Mouse (Mus musculus) forebrain, embryonic 16.5 days (tissue): ENCODE measurements around the gene Pax5. TPM values are rescaled to one million over a fixed set of nuclear protein-coding genes. Genes with fewer than 3 reads are reported as not detected.
A peak's percentile ranks its signal among the peaks of the same experiment; 100 is the strongest.

ENCODE experiments used
- ATAC-seq: fragments of 200-750 bp; cut with Nextera tagmentation; 2 replicates; pipeline ENCODE4 v1.8.0; 2017; ENCODE audit warnings: mild to moderate bottlenecking, moderate library complexity
- H3K27ac ChIP-seq: fragments of 300-500 bp; sonication (generic); 2 replicates; pipeline ENCODE4 v1.5.1; 2014; ENCODE audit warnings: low read length, control low read depth
- H3K27me3 ChIP-seq: fragments of 300-500 bp; sonication (generic); replicated peaks from 2 replicates; pipeline ENCODE4 v1.6.1; 2014; ENCODE audit warnings: low read length; ENCODE audit not compliant: control insufficient read depth, insufficient read depth
- H3K36me3 ChIP-seq: fragments of 300-500 bp; sonication (generic); 2 replicates; pipeline ENCODE4 v1.6.1; 2014; ENCODE audit not compliant: control insufficient read depth, insufficient read depth
- H3K4me1 ChIP-seq: fragments of 300-500 bp; sonication (generic); replicated peaks from 2 replicates; pipeline ENCODE4 v1.6.1; 2014; ENCODE audit warnings: low read length; ENCODE audit not compliant: control insufficient read depth, insufficient read depth
- H3K4me2 ChIP-seq: fragments of 300-500 bp; sonication (generic); 2 replicates; pipeline ENCODE4 v1.6.1; 2014; ENCODE audit warnings: mild to moderate bottlenecking, low read length, control low read depth
- H3K4me3 ChIP-seq: fragments of 300-500 bp; sonication (generic); replicated peaks from 2 replicates; pipeline ENCODE4 v1.5.1; 2014; ENCODE audit warnings: mild to moderate bottlenecking, low read length, control low read depth
- H3K9ac ChIP-seq: fragments of 300-500 bp; sonication (generic); replicated peaks from 2 replicates; pipeline ENCODE4 v1.6.1; 2014; ENCODE audit warnings: low read depth, low read length, control low read depth
- H3K9me3 ChIP-seq: fragments of 300-500 bp; sonication (generic); 2 replicates; pipeline ENCODE4 v1.6.1; 2016; ENCODE audit warnings: low read length; ENCODE audit not compliant: control insufficient read depth
- WGBS: fragments of 180-500 bp; shearing (Covaris S2); extraction: QIAGEN DNeasy Blood & Tissue Kit; methylation state at CpG from one replicate; pipeline ENCODE4 v1.1.7; 2014; 5-methylcytosine and 5-hydroxymethylcytosine counted together
- polyA plus RNA-seq: library from polyadenylated mRNA; unstranded; fragments of >200 nt; fragmentation: Nextera tagmentation; extraction: Ambion mirVana; gene quantifications from 2 replicates; pipeline ENCODE4 v1.2.1, GENCODE M21; 2015

Pax5 gene
- polyA plus RNA-seq, 1 experiment from 2014 or later = 0.34 TPM

- 59% methylated on average over 8 of the region's 8 CpGs for WGBS
- H3K27me3 ChIP-seq = peaks cover 70% of the 10 kb centered on the region
- no peak overlapping the region for H3K9ac ChIP-seq
- no peaks in the 10 kb centered on the region for H3K9me3 ChIP-seq
- H3K27ac ChIP-seq = no peak overlapping the region
- no peak overlapping the region for H3K4me3 ChIP-seq
- H3K4me2 ChIP-seq = no peak overlapping the region
- ATAC-seq = no peak
- H3K36me3 ChIP-seq = no peaks in the 10 kb centered on the region
- H3K4me1 ChIP-seq = peaks cover 18% of the 10 kb centered on the region
These were observed 2.0 kb downstream of the Pax5 start for GRCm38 (mm10) chr4:44708311-44708710.

- no peak overlapping the region for H3K9ac ChIP-seq
- 58% methylated on average over 1 of the region's 1 CpGs for WGBS
- H3K4me1 ChIP-seq = peaks cover 17% of the 10 kb centered on the region
- H3K4me3 ChIP-seq = no peak overlapping the region
- H3K27me3 ChIP-seq = peaks cover 76% of the 10 kb centered on the region
- ATAC-seq = no peak
- H3K9me3 ChIP-seq = no peaks in the 10 kb centered on the region
- H3K4me2 ChIP-seq = no peak overlapping the region
- H3K36me3 ChIP-seq = no peaks in the 10 kb centered on the region
- H3K27ac ChIP-seq = no peak overlapping the region
These were observed 3.4 kb downstream of the Pax5 start for GRCm38 (mm10) chr4:44706865-44707264.

- H3K4me2 ChIP-seq = no peak overlapping the region
- no peak overlapping the region for H3K4me3 ChIP-seq
- no peak overlapping the region for H3K9ac ChIP-seq
- no peaks in the 10 kb centered on the region for H3K36me3 ChIP-seq
- ATAC-seq = no peak
- peaks cover 17% of the 10 kb centered on the region for H3K4me1 ChIP-seq
- H3K27me3 ChIP-seq = peaks cover 75% of the 10 kb centered on the region
- H3K27ac ChIP-seq = no peak overlapping the region
- no peaks in the 10 kb centered on the region for H3K9me3 ChIP-seq
- 11% methylated on average over 7 of the region's 7 CpGs for WGBS
These were observed 4.3 kb downstream of the Pax5 start for GRCm38 (mm10) chr4:44705967-44706366.

- no peak overlapping the region for H3K27ac ChIP-seq
- no peaks in the 10 kb centered on the region for H3K9me3 ChIP-seq
- no peaks in the 10 kb centered on the region for H3K36me3 ChIP-seq
- no peak overlapping the region for H3K9ac ChIP-seq
- no peak overlapping the region for H3K4me2 ChIP-seq
- ATAC-seq = no peak
- H3K4me3 ChIP-seq = no peak overlapping the region
- H3K4me1 ChIP-seq = peaks cover 17% of the 10 kb centered on the region
- H3K27me3 ChIP-seq = peaks cover 78% of the 10 kb centered on the region
- WGBS = 16% methylated on average over 3 of the region's 3 CpGs
These were observed 5.1 kb downstream of the Pax5 start for GRCm38 (mm10) chr4:44705151-44705550.

- under 1% methylated on average over 34 of the region's 38 CpGs for WGBS
- H3K4me1 ChIP-seq = peaks cover 17% of the 10 kb centered on the region
- ATAC-seq = peak; percentile 99
- no peaks in the 10 kb centered on the region for H3K36me3 ChIP-seq
- H3K9ac ChIP-seq = no peak overlapping the region
- H3K27me3 ChIP-seq = peaks cover 76% of the 10 kb centered on the region
- H3K9me3 ChIP-seq = no peaks in the 10 kb centered on the region
- H3K4me3 ChIP-seq = peak overlapping the region; percentile 41
- H3K4me2 ChIP-seq = peak overlapping the region; percentile 50
- H3K27ac ChIP-seq = no peak overlapping the region
These were observed 5.9 kb downstream of the Pax5 start for GRCm38 (mm10) chr4:44704369-44704745.

- no peak for ATAC-seq
These were observed 6.5 kb downstream of the Pax5 start for GRCm38 (mm10) chr4:44703686-44704368.

GRCm38 (mm10) chr4:44702891-44703685 is 7.2 kb downstream of the Pax5 start:
- H3K9ac ChIP-seq = no peak overlapping the region
- ATAC-seq = no peak
- no peak overlapping the region for H3K27ac ChIP-seq
- peak overlapping the region; percentile 50 for H3K4me2 ChIP-seq
- WGBS = under 1% methylated on average over 58 of the region's 58 CpGs
- H3K4me3 ChIP-seq = peak overlapping the region; percentile 41
- H3K4me1 ChIP-seq = peaks cover 17% of the 10 kb centered on the region
- H3K9me3 ChIP-seq = no peaks in the 10 kb centered on the region
- no peaks in the 10 kb centered on the region for H3K36me3 ChIP-seq
- peaks cover 73% of the 10 kb centered on the region for H3K27me3 ChIP-seq

More at GRCm38 (mm10) chr4:44703686-44704368, 6.5 kb downstream of the Pax5 start:
- under 1% methylated on average over 66 of the region's 66 CpGs for WGBS
- H3K36me3 ChIP-seq = no peaks in the 10 kb centered on the region
- H3K9ac ChIP-seq = no peak overlapping the region
- peaks cover 73% of the 10 kb centered on the region for H3K27me3 ChIP-seq
- H3K4me3 ChIP-seq = peak overlapping the region; percentile 41
- H3K4me1 ChIP-seq = peaks cover 17% of the 10 kb centered on the region
- H3K27ac ChIP-seq = no peak overlapping the region
- H3K4me2 ChIP-seq = peak overlapping the region; percentile 50
- no peaks in the 10 kb centered on the region for H3K9me3 ChIP-seq

- under 1% methylated on average over 25 of the region's 25 CpGs for WGBS
- Histone ChIP-seq H3K36me3 (no peaks in the 10 kb centered on the region), H3K4me2 (no peak overlapping the region), H3K27me3 (peaks cover 68% of the 10 kb centered on the region), H3K9me3 (no peaks in the 10 kb centered on the region), H3K27ac (no peak overlapping the region), H3K9ac (no peak overlapping the region), H3K4me1 (peaks cover 17% of the 10 kb centered on the region), H3K4me3 (no peak overlapping the region)
- ATAC-seq = no peak
These were observed 8.2 kb downstream of the Pax5 start for GRCm38 (mm10) chr4:44702011-44702527.

- H3K4me2 ChIP-seq = no peak overlapping the region
- no peaks in the 10 kb centered on the region for H3K36me3 ChIP-seq
- peaks cover 68% of the 10 kb centered on the region for H3K27me3 ChIP-seq
- WGBS = under 1% methylated on average over 9 of the region's 9 CpGs
- peaks cover 17% of the 10 kb centered on the region for H3K4me1 ChIP-seq
- ATAC-seq = no peak
- H3K27ac ChIP-seq = no peak overlapping the region
- H3K4me3 ChIP-seq = no peak overlapping the region
- no peak overlapping the region for H3K9ac ChIP-seq
- no peaks in the 10 kb centered on the region for H3K9me3 ChIP-seq
These were observed 8.8 kb downstream of the Pax5 start for GRCm38 (mm10) chr4:44701513-44701912.
